Mouse (Mus musculus) hindbrain, embryonic 16.5 days (tissue): ENCODE measurements around the gene Nup214. TPM values are rescaled to one million over a fixed set of nuclear protein-coding genes. Genes with fewer than 3 reads are reported as not detected.
A peak's percentile ranks its signal among the peaks of the same experiment; 100 is the strongest.

Experiments used
- ATAC-seq: fragments of 200-750 bp; cut with Nextera tagmentation; 2 replicates; pipeline ENCODE4 v1.8.0; 2017; ENCODE audit warnings: moderate TSS enrichment, moderate library complexity
- H3K27ac ChIP-seq: fragments of 300-500 bp; sonication (generic); 2 replicates; pipeline ENCODE4 v1.5.1; 2014; ENCODE audit warnings: low read depth, mild to moderate bottlenecking, control low read depth, low read length, moderate library complexity
- H3K27me3 ChIP-seq: fragments of 300-500 bp; sonication (generic); replicated peaks from 2 replicates; pipeline ENCODE4 v1.6.1; 2014; ENCODE audit warnings: low read length; ENCODE audit not compliant: control insufficient read depth, insufficient read depth
- H3K36me3 ChIP-seq: fragments of 300-500 bp; sonication (generic); 2 replicates; pipeline ENCODE4 v1.6.1; 2014; ENCODE audit warnings: mild to moderate bottlenecking, low read length, moderate library complexity, mixed read lengths; ENCODE audit not compliant: control insufficient read depth, insufficient read depth
- H3K4me1 ChIP-seq: fragments of 300-500 bp; sonication (generic); 2 replicates; pipeline ENCODE4 v1.6.1; 2014; ENCODE audit warnings: low read depth, low read length; ENCODE audit not compliant: control insufficient read depth, insufficient read depth
- H3K4me2 ChIP-seq: fragments of 300-500 bp; sonication (generic); 2 replicates; pipeline ENCODE4 v1.6.1; 2014; ENCODE audit warnings: mild to moderate bottlenecking, low read length, control low read depth, moderate library complexity
- H3K4me3 ChIP-seq: fragments of 300-500 bp; sonication (generic); 2 replicates; pipeline ENCODE4 v1.5.1; 2014; ENCODE audit warnings: mild to moderate bottlenecking, low read length, control low read depth, moderate library complexity
- H3K9ac ChIP-seq: fragments of 300-500 bp; sonication (generic); 2 replicates; pipeline ENCODE4 v1.6.1; 2014; ENCODE audit warnings: low read depth, mild to moderate bottlenecking, control low read depth, low read length, moderate library complexity
- H3K9me3 ChIP-seq: fragments of 300-500 bp; sonication (generic); 2 replicates; pipeline ENCODE4 v1.6.1; 2014; ENCODE audit warnings: mild to moderate bottlenecking, low read length, moderate library complexity; ENCODE audit not compliant: control insufficient read depth
- WGBS: fragments of 180-500 bp; shearing (Covaris S2); extraction: QIAGEN DNeasy Blood & Tissue Kit; methylation state at CpG from one replicate; pipeline ENCODE4 v1.1.7; 2014; 5-methylcytosine and 5-hydroxymethylcytosine counted together
- polyA plus RNA-seq: library from polyadenylated mRNA; unstranded; fragments of >200 nt; fragmentation: Nextera tagmentation; extraction: Ambion mirVana; gene quantifications from 2 replicates; pipeline ENCODE4 v1.2.1, GENCODE M21; 2015

Gene Nup214
- polyA plus RNA-seq, 1 experiment from 2014 or later = 54.7 TPM

DNA sequence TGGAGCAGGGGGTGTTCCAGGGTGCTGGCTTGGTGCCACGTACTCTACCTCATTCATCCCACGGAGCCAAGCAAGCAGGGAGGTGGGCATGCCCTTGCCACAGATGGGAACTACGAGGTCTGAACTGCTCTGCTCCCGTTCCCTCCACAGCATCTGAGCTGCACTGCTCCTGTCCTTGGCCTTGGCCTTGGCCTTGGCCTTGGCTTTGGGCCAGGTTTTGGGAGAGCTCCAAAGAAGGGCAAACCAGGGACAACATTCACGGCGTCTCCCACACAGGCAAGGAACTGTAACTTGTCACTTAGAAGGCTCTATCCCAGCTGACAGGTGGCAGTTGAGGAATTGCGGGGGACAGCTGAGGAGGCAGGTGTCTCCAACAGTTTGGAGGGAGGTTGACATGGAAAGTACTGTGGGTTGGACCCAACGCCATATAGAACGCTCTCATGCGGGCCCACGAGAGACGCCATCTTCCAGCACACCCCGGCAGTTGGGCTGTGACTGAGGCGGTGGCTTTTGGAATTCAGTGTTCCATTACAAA, 105.0 kb downstream of the Nup214 start:
- no peaks in the 10 kb centered on the region for H3K36me3 ChIP-seq
- 90% methylated on average over 13 of the region's 14 CpGs for WGBS
- no peak overlapping the region for H3K9ac ChIP-seq
- no peak overlapping the region for H3K27ac ChIP-seq
- peaks cover 22% of the 10 kb centered on the region for H3K27me3 ChIP-seq
- peaks cover 18% of the 10 kb centered on the region for H3K4me1 ChIP-seq
- no peak overlapping the region for H3K4me3 ChIP-seq
- ATAC-seq = no peak
- no peak overlapping the region for H3K4me2 ChIP-seq
- H3K9me3 ChIP-seq = no peaks in the 10 kb centered on the region

DNA sequence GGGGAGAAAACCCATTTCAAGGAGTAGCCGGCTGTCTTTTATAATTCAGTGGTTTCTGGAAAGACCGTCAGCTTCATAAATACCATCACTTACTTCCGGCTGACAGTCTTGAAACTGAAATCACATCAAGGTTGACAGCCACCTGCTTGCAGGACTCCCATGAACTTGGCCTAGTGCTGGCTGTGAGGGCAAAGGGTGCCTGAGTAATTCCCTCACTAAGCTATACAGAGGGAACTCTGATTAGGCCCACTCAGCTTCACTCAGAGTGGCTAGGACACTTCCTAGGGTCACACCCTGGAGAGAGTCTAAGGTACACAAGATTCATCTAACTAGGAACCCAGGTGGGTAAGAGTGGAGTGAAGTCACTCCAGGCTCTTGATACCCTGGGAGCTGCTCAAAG, 106.4 kb downstream of the Nup214 start:
- no peaks in the 10 kb centered on the region for H3K36me3 ChIP-seq
- H3K27ac ChIP-seq = no peak overlapping the region
- no peak overlapping the region for H3K9ac ChIP-seq
- no peak overlapping the region for H3K4me3 ChIP-seq
- H3K4me1 ChIP-seq = peaks cover 18% of the 10 kb centered on the region
- no peaks in the 10 kb centered on the region for H3K9me3 ChIP-seq
- H3K27me3 ChIP-seq = peaks cover 28% of the 10 kb centered on the region
- no peak for ATAC-seq
- 92% methylated on average over 3 of the region's 3 CpGs for WGBS
- H3K4me2 ChIP-seq = no peak overlapping the region

DNA sequence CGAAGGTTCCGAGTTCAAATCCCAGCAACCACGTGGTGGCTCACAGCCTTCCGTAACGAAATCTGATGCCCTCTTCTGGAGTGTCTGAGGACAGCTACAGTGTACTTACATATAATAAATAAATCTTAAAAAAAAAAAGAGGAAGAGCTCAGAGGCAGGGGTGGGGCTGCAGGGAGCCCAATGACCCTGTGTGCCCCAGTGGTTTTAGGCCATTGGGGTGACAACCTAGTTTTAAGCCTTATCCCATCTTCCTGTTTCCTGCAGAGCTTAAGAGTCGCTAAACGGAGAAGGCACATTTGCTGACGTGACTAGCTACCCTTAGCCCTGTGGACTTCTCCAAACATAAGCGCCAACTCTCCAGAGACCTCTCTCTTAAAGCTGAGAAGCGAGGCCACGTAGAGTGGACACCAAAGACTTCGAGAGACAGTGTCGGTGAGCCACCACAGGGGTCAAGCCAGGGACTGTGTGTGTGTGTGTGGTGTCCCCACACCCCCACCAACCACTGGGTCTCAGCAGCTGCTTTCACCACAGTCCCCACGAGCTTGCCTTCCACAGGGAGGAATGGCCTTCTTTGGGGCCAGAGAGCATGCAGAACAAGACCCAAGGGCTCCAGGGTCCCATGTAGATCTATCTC, 107.2 kb downstream of the Nup214 start:
- H3K27me3 ChIP-seq = peaks cover 29% of the 10 kb centered on the region
- H3K36me3 ChIP-seq = no peaks in the 10 kb centered on the region
- H3K9ac ChIP-seq = no peak overlapping the region
- WGBS = 84% methylated on average over 14 of the region's 14 CpGs
- peak overlapping the region; percentile 100; the same call in 1 of the 2 replicates for H3K4me2 ChIP-seq
- no peak overlapping the region for H3K27ac ChIP-seq
- peaks cover 18% of the 10 kb centered on the region for H3K4me1 ChIP-seq
- no peak for ATAC-seq
- no peak overlapping the region for H3K4me3 ChIP-seq
- no peaks in the 10 kb centered on the region for H3K9me3 ChIP-seq

DNA sequence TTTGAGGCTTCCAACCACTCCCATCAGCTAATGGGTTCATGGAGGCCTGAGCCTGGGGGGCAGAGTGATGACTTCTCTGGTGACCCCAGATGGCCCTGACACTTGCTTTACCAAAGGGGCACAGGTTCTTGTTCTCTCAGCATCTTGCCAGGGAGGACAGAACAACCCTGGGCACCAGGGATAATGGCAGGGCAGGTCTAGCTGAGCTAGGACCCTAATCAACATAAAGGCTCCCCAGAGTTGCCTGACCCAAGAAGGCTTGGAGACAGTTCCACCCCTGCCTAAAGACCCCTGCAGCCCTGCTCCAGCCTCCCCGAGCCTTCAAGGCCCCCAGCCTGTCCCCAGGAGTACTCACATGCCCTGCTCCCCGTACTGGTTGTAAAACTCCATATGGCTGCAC, 108.0 kb downstream of the Nup214 start:
- no peak for ATAC-seq
- H3K9ac ChIP-seq = no peak overlapping the region

DNA sequence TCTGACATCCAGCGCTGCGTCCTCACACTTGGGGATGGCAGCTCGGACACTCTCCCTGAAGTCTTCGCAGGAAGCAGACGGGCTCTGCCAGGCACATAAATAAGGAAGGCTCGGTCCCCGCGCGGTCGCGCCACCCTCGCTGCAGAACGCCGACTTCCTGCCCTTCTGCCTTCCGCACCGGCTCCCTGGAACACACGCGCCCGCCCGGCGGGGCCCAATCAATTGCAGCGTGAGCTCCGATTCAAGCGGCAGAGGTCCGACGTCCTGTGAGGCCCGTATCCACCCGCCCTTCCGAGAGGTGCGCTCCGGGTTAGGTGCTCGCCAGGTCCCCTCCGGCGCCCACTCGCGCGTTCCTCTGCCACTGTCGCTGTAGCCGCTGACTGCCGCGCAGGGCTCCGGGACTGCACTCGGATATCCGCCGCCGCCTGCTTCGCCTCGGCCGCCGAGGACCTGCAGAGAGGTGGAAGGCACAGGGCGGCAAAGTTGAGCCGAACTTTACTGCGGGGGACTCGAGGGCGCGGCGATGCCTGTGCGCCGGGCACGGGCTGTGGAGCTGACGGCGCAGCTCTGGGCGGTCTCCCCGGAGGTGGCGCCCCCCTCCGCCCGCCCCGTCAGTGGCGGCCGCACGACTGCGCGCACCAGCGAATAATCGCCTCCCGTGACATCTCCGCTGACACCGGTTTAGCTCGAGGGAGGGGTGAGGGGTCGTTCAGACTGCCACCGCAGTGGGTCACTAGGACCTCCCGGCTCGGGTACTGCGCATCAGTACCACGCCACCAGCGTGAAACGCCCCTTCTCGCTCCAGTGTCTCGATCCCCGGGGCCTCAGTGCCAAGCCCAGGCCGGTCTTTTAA, 109.1 kb downstream of the Nup214 start:
- no peak for ATAC-seq
- under 1% methylated on average over 87 of the region's 91 CpGs for WGBS

More for the DNA sequence above, 108.0 kb downstream of the Nup214 start:
- WGBS = 29% methylated on average over 2 of the region's 2 CpGs
- Histone ChIP-seq H3K9me3 (no peaks in the 10 kb centered on the region), H3K27me3 (peaks cover 29% of the 10 kb centered on the region), H3K4me2 (peak overlapping the region; percentile 100), H3K36me3 (no peaks in the 10 kb centered on the region), H3K4me3 (peak overlapping the region; percentile 74), H3K4me1 (peaks cover 18% of the 10 kb centered on the region), H3K27ac (no peak overlapping the region)

DNA sequence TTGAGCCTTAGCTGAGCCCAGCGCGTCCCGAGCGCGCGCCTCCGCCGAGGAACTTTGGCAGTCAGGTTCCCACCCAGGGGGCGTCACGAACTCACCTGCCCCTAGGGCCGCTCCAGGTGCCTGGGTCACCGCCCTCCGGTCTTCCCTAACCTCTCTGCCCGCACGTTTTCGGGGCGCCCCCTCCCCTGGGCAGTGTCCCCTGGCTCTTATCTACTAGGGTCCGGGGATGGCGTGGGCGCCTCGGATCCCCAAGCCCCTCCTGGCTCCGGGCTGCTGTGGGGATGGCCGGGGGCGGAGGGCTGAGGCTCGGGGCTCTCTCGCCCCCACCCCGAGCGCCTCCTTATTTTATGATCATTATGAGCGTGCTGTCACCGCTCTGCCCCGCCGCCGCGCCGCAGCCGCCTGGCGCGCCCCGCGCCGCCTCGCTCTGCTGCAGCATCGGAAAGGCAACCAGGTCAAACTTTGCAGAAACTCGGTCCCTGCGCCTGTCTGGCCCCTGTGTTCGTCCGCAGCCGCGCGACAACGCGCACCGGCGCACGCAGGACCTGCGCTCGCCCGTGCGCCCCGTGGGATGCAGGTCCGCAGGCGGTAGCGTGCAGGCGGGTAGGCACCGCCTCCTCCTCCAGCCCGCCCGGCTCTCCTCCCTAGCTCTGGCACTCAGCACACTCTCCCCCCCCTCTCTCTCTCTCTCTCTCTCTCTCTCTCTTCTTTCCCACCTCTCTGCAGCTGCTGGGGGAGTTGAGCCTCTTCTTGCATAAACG, 110.1 kb downstream of the Nup214 start, which contains the start of gene Fam78a:
Fam78a (minus strand) TSS at position 747 of the 761 bp plus-strand sequence.
- H3K27me3 ChIP-seq = peaks cover 31% of the 10 kb centered on the region
- H3K4me3 ChIP-seq = peak within 1 kb of the TSS; percentile 74
- H3K9ac ChIP-seq = peak within 1 kb of the TSS; percentile 66
- peaks cover 27% of the 10 kb centered on the region for H3K4me1 ChIP-seq
- H3K36me3 ChIP-seq = no peaks in the 10 kb centered on the region
- H3K27ac ChIP-seq = no peak within 1 kb of the TSS
- WGBS = under 1% methylated on average over 59 of the region's 68 CpGs
- H3K4me2 ChIP-seq = peak within 1 kb of the TSS; percentile 100
- no peaks in the 10 kb centered on the region for H3K9me3 ChIP-seq
- ATAC-seq = peak; percentile 76

More for the DNA sequence above, 109.1 kb downstream of the Nup214 start:
- peaks cover 29% of the 10 kb centered on the region for H3K27me3 ChIP-seq
- H3K4me2 ChIP-seq = peak overlapping the region; percentile 100
- no peaks in the 10 kb centered on the region for H3K9me3 ChIP-seq
- H3K4me3 ChIP-seq = peak overlapping the region; percentile 74
- no peaks in the 10 kb centered on the region for H3K36me3 ChIP-seq
- H3K27ac ChIP-seq = no peak overlapping the region
- H3K4me1 ChIP-seq = peaks cover 22% of the 10 kb centered on the region
- peak overlapping the region; percentile 66 for H3K9ac ChIP-seq

DNA sequence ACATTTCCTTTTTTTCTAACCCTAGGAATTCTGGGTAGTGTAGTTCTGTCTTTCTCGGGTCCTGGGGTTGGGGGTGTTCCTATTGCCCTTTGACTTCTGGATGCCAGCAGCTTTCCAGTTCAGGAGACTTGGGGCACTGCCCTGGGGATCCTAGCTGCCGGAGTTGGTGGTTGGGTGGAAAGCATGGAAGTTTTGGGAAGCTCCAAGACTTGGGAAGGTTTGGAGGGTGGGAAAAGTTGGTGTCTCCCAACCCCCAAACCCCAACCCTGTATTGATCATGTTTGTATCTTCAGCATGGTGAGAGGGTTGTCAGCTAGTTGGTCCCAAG, 110.6 kb downstream of the Nup214 start:
- H3K4me2 ChIP-seq = peak overlapping the region; percentile 100
- H3K27me3 ChIP-seq = peaks cover 31% of the 10 kb centered on the region
- H3K4me3 ChIP-seq = peak overlapping the region; percentile 74
- H3K9me3 ChIP-seq = no peaks in the 10 kb centered on the region
- 26% methylated on average over 2 of the region's 2 CpGs for WGBS
- ATAC-seq = no peak
- H3K4me1 ChIP-seq = peaks cover 27% of the 10 kb centered on the region
- no peaks in the 10 kb centered on the region for H3K36me3 ChIP-seq
- H3K27ac ChIP-seq = no peak overlapping the region
- peak overlapping the region; percentile 66; the same call in 1 of the 2 replicates for H3K9ac ChIP-seq

DNA sequence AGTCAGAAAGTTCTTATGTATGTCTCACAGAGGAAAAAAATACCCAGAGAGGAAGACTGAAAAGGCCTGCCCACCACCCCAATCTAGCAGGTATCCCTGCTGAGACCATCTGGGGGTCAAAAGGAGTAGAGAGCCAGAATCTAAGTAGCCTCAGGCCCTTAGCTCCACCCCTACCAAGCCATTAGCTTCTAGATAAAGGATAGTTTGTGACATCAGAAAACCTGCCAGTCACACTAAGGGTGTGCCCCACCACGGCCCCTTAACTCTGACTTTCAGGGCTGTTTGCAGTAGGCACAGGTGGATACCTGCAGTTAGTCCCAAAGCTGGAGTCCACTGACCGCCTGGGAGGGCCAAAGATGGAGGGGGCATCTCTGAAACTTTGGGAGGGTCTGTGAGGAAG, 111.0 kb downstream of the Nup214 start:
- no peak overlapping the region for H3K27ac ChIP-seq
- H3K9ac ChIP-seq = no peak overlapping the region
- no peaks in the 10 kb centered on the region for H3K36me3 ChIP-seq
- H3K4me3 ChIP-seq = no peak overlapping the region
- H3K9me3 ChIP-seq = no peaks in the 10 kb centered on the region
- peaks cover 31% of the 10 kb centered on the region for H3K27me3 ChIP-seq
- ATAC-seq = no peak
- H3K4me2 ChIP-seq = no peak overlapping the region
- H3K4me1 ChIP-seq = peaks cover 27% of the 10 kb centered on the region
- WGBS = 85% methylated on average over 2 of the region's 2 CpGs
